Mouse (Mus musculus): ENCODE results near the gene Ap1m1.

Gene Ap1m1

GRCm38 (mm10) chr8:72259862-72260261, 20.0 kb downstream of the Ap1m1 start:
- no peak for DNase-seq

GRCm38 (mm10) chr8:72260585-72260984, 20.8 kb downstream of the Ap1m1 start:
- DNase-seq = no peak

- DNase-seq = peak; percentile 67 to 71
These were observed 21.2 kb downstream of the Ap1m1 start for GRCm38 (mm10) chr8:72261019-72261418.

GRCm38 (mm10) chr8:72261431-72261830, 21.6 kb downstream of the Ap1m1 start:
- DNase-seq = no peak

GRCm38 (mm10) chr8:72261872-72262271, 22.1 kb downstream of the Ap1m1 start:
- DNase-seq = no peak

- DNase-seq = no peak
These were observed 22.9 kb downstream of the Ap1m1 start for GRCm38 (mm10) chr8:72262756-72263155.

- DNase-seq = no peak
These were observed 23.6 kb downstream of the Ap1m1 start for GRCm38 (mm10) chr8:72263451-72263850.

GRCm38 (mm10) chr8:72265342-72265741, 25.5 kb downstream of the Ap1m1 start:
- DNase-seq = no peak

GRCm38 (mm10) chr8:72266671-72267070, 26.9 kb downstream of the Ap1m1 start:
- DNase-seq = no peak

GRCm38 (mm10) chr8:72267106-72267505, 27.3 kb downstream of the Ap1m1 start:
- no peak for DNase-seq

GRCm38 (mm10) chr8:72268356-72268755, 28.5 kb downstream of the Ap1m1 start:
- DNase-seq = no peak

- DNase-seq = no peak
These were observed 30.8 kb downstream of the Ap1m1 start for GRCm38 (mm10) chr8:72270606-72271005.

GRCm38 (mm10) chr8:72271051-72271660, 31.3 kb downstream of the Ap1m1 start:
- no peak for DNase-seq

GRCm38 (mm10) chr8:72271691-72272090, 31.9 kb downstream of the Ap1m1 start:
- DNase-seq = no peak

GRCm38 (mm10) chr8:72272361-72272760, 32.5 kb downstream of the Ap1m1 start:
- DNase-seq = peak; percentile 86

- no peak for DNase-seq
These were observed 33.4 kb downstream of the Ap1m1 start for GRCm38 (mm10) chr8:72273111-72273770.

- DNase-seq = peak in 1 of 2 experiments; percentile 39
These were observed 34.0 kb downstream of the Ap1m1 start for GRCm38 (mm10) chr8:72273807-72274206.

GRCm38 (mm10) chr8:72277244-72277643, 37.4 kb downstream of the Ap1m1 start:
- no peak for DNase-seq

GRCm38 (mm10) chr8:72279151-72279550, 39.3 kb downstream of the Ap1m1 start:
- peak; percentile 89 to 94 for DNase-seq

GRCm38 (mm10) chr8:72281634-72282033, 41.8 kb downstream of the Ap1m1 start:
- no peak for DNase-seq

GRCm38 (mm10) chr8:72285285-72285684, 45.5 kb downstream of the Ap1m1 start:
- no peak for DNase-seq

- no peak for DNase-seq
These were observed 49.2 kb downstream of the Ap1m1 start for GRCm38 (mm10) chr8:72289051-72289450.

- DNase-seq = no peak
These were observed 51.3 kb downstream of the Ap1m1 start for GRCm38 (mm10) chr8:72291104-72291503.

- no peak for DNase-seq
These were observed 53.5 kb downstream of the Ap1m1 start for GRCm38 (mm10) chr8:72293309-72293708.

GRCm38 (mm10) chr8:72295125-72295524, 55.3 kb downstream of the Ap1m1 start:
- DNase-seq = no peak

Measured in thymus, postnatal 36 days (tissue).